Mouse (Mus musculus) layer of hippocampus, adult 2 months (tissue): ENCODE measurements around the gene AB124611. TPM values are rescaled to one million over a fixed set of nuclear protein-coding genes. Genes with fewer than 3 reads are reported as not detected.

Experiments
- DNase-seq, 2 experiments: peaks; one replicate each; pipeline ENCODE4 v3.0.0; 2022; ENCODE audit warnings: low spot score in 2 of 2
- H3K27ac ChIP-seq: fragments of 200-600 bp; 2 replicates; pipeline ENCODE4 v1.8.1; 2022
- H3K4me3 ChIP-seq: fragments of 200-600 bp; 2 replicates; pipeline ENCODE4 v1.8.1; 2022; ENCODE audit warnings: mild to moderate bottlenecking
- CTCF ChIP-seq: fragments of 200-600 bp; conservative IDR thresholded peaks from 2 replicates; pipeline ENCODE4 v1.8.1; 2022; ENCODE audit warnings: antibody characterized with exemption, mild to moderate bottlenecking, moderate library complexity
- total RNA-seq, 2 experiments: library from RNA; stranded (reverse); gene quantifications; 2 replicates each; pipeline ENCODE4 v1.2.3; 2021

The AB124611 gene
- total RNA-seq, 2 experiments from 2014 or later = 0.27 to 0.44 TPM

GRCm38 (mm10) chr9:21557556-21557955, 31.6 kb downstream of the AB124611 start:
- Histone ChIP-seq H3K4me3 (no peak overlapping the region), H3K27ac (no peak overlapping the region)
- TF ChIP-seq CTCF = no peak
- DNase-seq = no peak

- no peak for DNase-seq
- Histone ChIP-seq H3K27ac (no peak overlapping the region), H3K4me3 (no peak overlapping the region)
- no peak for TF ChIP-seq CTCF
These were observed 32.4 kb downstream of the AB124611 start for GRCm38 (mm10) chr9:21558366-21558765.

DNA sequence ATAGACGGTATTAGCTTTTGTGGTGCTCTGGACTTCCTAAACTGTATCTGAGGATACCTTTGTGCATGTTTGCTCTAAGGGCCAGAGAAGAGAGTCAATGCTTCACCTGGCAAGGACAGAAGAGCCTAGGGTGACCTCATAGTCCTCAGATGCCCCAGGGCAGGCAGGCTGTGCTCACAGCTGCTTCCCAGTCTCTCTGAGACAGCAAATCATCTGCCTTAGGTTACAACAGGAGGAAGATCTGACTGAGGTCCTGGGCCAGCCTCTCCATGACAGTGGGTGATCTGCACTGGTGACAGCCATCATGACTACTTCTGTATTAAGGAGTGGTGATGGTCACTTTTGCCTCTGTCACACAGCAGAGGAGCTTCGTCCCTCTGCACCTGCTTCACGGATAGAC, 33.2 kb downstream of the AB124611 start:
- no peak for DNase-seq
- H3K27ac ChIP-seq = no peak overlapping the region
- no peak overlapping the region for H3K4me3 ChIP-seq
- no peak for TF ChIP-seq CTCF

GRCm38 (mm10) chr9:21564420-21564819, 38.4 kb downstream of the AB124611 start:
- no peak for DNase-seq
- no peak overlapping the region for H3K27ac ChIP-seq
- TF ChIP-seq CTCF = no peak
- H3K4me3 ChIP-seq = no peak overlapping the region

- no peak overlapping the region for H3K4me3 ChIP-seq
- TF ChIP-seq CTCF = no peak
- no peak for DNase-seq
These were observed 39.1 kb downstream of the AB124611 start for GRCm38 (mm10) chr9:21565004-21565586.

DNA sequence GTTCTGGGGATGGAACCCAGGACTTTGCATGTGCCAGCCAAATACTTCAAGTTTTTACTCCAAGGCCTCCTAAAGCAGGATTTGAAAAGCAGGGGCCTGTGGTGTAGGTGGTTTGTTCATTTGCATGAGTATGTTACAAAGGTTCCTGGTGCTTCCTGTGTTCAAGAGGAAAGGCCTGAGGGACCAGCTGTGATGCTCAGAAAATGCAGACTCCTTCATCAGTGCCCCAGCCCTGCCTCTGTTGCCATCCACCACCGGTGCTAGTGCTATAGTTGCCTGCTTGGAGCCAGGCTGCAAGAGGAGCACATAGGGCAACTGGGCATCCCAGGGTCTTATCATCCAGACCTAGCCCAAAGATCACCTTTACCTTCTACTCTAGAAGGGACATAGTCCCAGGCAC, 40.6 kb downstream of the AB124611 start:
- H3K27ac ChIP-seq = peak overlapping the region; percentile 46; the same call in 1 of the 2 replicates
- DNase-seq = no peak
- H3K4me3 ChIP-seq = no peak overlapping the region
- no peak for TF ChIP-seq CTCF

More at GRCm38 (mm10) chr9:21565004-21565586, 39.1 kb downstream of the AB124611 start:
- no peak overlapping the region for H3K27ac ChIP-seq

- no peak for DNase-seq
- Histone ChIP-seq H3K27ac (peak overlapping the region; percentile 46; the same call in 1 of the 2 replicates), H3K4me3 (no peak overlapping the region)
- no peak for TF ChIP-seq CTCF
These were observed 41.1 kb downstream of the AB124611 start for GRCm38 (mm10) chr9:21567051-21567450.

GRCm38 (mm10) chr9:21568657-21569255, 42.8 kb downstream of the AB124611 start:
- Histone ChIP-seq H3K4me3 (no peak overlapping the region), H3K27ac (no peak overlapping the region)
- no peak for DNase-seq
- TF ChIP-seq CTCF = no peak

- H3K27ac ChIP-seq = no peak overlapping the region
- no peak overlapping the region for H3K4me3 ChIP-seq
- TF ChIP-seq CTCF = no peak
- no peak for DNase-seq
These were observed 48.2 kb downstream of the AB124611 start for GRCm38 (mm10) chr9:21574012-21574801.

DNA sequence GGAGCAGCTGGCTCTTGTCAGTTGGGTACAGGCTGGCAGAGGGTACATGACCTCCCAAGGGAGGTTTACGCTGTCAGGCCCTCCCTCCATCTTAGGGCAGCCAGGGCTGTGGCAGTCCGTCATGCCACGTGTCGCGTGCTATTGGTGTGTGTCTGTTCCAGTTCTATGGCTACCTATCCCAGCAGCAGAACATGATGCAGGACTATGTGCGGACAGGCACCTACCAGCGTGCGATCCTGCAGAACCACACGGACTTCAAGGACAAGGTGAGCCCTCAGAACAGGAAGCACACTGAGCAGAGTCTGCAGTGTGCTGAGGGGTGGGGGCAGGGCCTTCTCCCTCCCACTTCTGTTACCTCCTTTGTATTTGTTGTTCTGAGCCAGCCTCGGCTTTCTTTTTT, 49.3 kb downstream of the AB124611 start:
- Histone ChIP-seq H3K27ac (no peak overlapping the region), H3K4me3 (no peak overlapping the region)
- no peak for DNase-seq
- no peak for TF ChIP-seq CTCF

DNA sequence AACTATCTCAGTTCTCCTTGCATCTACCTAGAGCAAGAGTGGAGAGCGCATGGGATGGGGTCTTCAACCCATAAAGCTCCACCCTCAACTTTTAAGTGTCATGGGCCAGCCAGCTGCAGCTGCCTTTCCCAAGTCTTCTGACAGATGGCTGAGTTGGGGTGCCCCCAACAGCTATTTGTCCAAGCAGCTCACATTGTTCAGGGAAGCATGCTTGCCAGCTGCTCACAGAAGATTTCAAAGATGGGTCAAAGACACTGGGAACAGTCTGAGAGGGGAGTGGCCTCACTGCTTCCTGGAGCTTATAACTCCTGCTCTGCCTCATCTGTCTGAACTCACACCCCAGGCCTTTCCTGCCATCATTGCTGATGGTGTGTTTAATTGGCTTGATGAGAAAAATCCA, 50.3 kb downstream of the AB124611 start:
- H3K27ac ChIP-seq = no peak overlapping the region
- DNase-seq = no peak
- H3K4me3 ChIP-seq = no peak overlapping the region
- no peak for TF ChIP-seq CTCF

DNA sequence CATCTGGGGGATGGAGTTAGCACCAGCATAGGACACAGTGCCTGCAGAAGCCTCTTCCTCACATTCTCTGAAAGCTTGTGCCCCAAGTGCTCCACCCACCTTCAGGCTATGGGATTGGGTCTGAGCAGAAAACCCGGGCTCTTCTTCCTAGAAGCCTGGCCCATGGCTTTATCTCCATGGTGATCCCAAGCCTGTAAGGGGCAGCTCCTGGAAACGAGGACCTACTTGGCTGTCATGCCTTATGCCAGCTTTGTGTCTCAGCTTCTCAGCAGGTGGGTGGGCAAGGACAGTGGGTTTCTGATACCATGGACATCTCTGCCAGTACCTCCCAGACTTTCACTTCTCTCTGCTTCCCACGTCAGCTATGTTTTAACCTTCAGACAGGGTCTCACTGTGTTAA, 52.2 kb downstream of the AB124611 start:
- DNase-seq = no peak
- no peak overlapping the region for H3K4me3 ChIP-seq
- TF ChIP-seq CTCF = no peak

GRCm38 (mm10) chr9:21585401-21585800, 59.4 kb downstream of the AB124611 start:
- no peak for DNase-seq
- no peak for TF ChIP-seq CTCF
- no peak overlapping the region for H3K4me3 ChIP-seq
- no peak overlapping the region for H3K27ac ChIP-seq

More for the DNA sequence above, 52.2 kb downstream of the AB124611 start:
- H3K27ac ChIP-seq = 0 out of 2 replicates have a peak overlapping the region, but pooled peaks have one; percentile 10
